In the genomic region with DNA sequence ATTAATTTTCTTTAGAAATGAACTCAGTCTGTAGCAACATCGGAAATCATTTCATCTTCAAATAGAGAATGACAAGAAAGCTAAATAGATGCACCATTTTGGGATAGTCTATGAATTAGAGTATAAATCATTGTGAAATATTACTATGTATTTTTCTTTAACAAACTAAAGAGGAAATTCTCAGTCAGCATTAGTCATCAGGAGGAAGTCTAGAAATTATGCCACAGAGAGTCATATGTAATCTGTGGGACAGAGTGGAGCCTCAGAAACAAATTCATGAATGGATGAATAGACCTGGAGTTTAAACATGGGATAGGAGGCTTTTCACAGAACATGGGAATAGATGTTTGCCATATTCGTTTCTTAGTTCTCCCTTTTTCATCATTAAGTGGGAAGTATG, we compare ENCODE assay signal across 24 mouse cellular contexts.
A peak's percentile ranks its signal among the peaks of the same experiment; 100 is the strongest.
DNase-seq lines count a peak whose midpoint lies in the region; ATAC-seq and TF ChIP-seq lines count a peak whose summit lies in the region.
"Had no signal": no experiment of that assay in that cellular context is flagged by ENCODE, and none has a peak within 500 bp of the region (broad histone marks: within the 10 kb centered on the region; RNA-seq: fewer than 3 reads in every experiment).

No protein-coding gene starts in this region.

- TF ChIP-seq EP300 in CH12.LX (IDR thresholded peaks at IDR 0.05; ENCODE audit: low read length): 0 out of 2 replicates have a peak, but pooled peaks have one; percentile 58
- TF ChIP-seq EP300 in stomach, postnatal 0 days (optimal IDR thresholded peaks at IDR 0.05): no peak

- H3K9ac ChIP-seq in kidney, postnatal 0 days (ENCODE audit: low read depth, low read length): no peak overlapping the region
- no peak overlapping the region for H3K9ac ChIP-seq in CH12.LX (ENCODE audit: insufficient read depth, low read depth)
- no peak overlapping the region for H3K9ac ChIP-seq in stomach, postnatal 0 days (ENCODE audit: low read length)
- H3K9ac ChIP-seq: embryonic facial prominence, embryonic 12.5 days; embryonic facial prominence, embryonic 15.5 days; forebrain, postnatal 0 days; hindbrain, embryonic 12.5 days; hindbrain, embryonic 15.5 days had no signal

- 69% methylated on average over 2 of the region's 2 CpGs for WGBS in kidney, postnatal 0 days
- WGBS in macrophage (ENCODE audit: missing documents): 49% methylated on average over 2 of the region's 2 CpGs
- WGBS in stomach, postnatal 0 days: 60% methylated on average over 2 of the region's 2 CpGs

- no peak for TF ChIP-seq RAD21 in CH12.LX (IDR thresholded peaks at IDR 0.05; ENCODE audit: low read depth, low read length)

- no peak overlapping the region for H3K4me3 ChIP-seq in kidney, postnatal 0 days (replicated peaks; ENCODE audit: low read depth, low read length)
- H3K4me3 ChIP-seq in CH12.LX (replicated peaks in 1 of 3; ENCODE audit: low read depth in 2 of 3, low read length in 2 of 3, poor library complexity in 1 of 3): no peak overlapping the region
- no peak overlapping the region for H3K4me3 ChIP-seq in macrophage (ENCODE audit: inconsistent target)
- H3K4me3 ChIP-seq in stomach, postnatal 0 days (ENCODE audit: low read depth, low read length): no peak overlapping the region
- H3K4me3 ChIP-seq: embryonic facial prominence, embryonic 12.5 days; embryonic facial prominence, embryonic 15.5 days; gastrocnemius, adult 2 months; heart, adult 2 months; hindbrain, embryonic 12.5 days; hindbrain, embryonic 15.5 days had no signal

- dilution Hi-C loops in CH12.LX (cut with MboI; ENCODE audit: extremely low pct_ligation_motif_present, extremely low pct_unique_long_range_greater_than_20kb, low sequenced_read_pairs): no loop called here

- H3K4me1 ChIP-seq in kidney, postnatal 0 days (replicated peaks; ENCODE audit: insufficient read depth, low read length): no peaks in the 10 kb centered on the region
- H3K4me1 ChIP-seq in CH12.LX (ENCODE audit: control insufficient read depth in 1 of 2, insufficient read depth in 2 of 2): peaks cover 0 to 26% of the 10 kb centered on the region in 2 experiments; a peak in 2 of 4 replicates
- H3K4me1 ChIP-seq in stomach, postnatal 0 days (replicated peaks; ENCODE audit: control insufficient read depth, insufficient read depth): no peaks in the 10 kb centered on the region
- H3K4me1 ChIP-seq: embryonic facial prominence, embryonic 12.5 days; embryonic facial prominence, embryonic 15.5 days; hindbrain, embryonic 12.5 days; hindbrain, embryonic 15.5 days had no signal

- no peaks in the 10 kb centered on the region for H3K27me3 ChIP-seq in kidney, postnatal 0 days (ENCODE audit: insufficient read depth, low read length)
- H3K27me3 ChIP-seq in CH12.LX (replicated peaks): no peaks in the 10 kb centered on the region
- H3K27me3 ChIP-seq in stomach, postnatal 0 days (ENCODE audit: control insufficient read depth, insufficient read depth, low read length): no peaks in the 10 kb centered on the region
- H3K27me3 ChIP-seq: embryonic facial prominence, embryonic 12.5 days; embryonic facial prominence, embryonic 15.5 days; hindbrain, embryonic 12.5 days; hindbrain, embryonic 15.5 days had no signal

- TF ChIP-seq CTCF in kidney, postnatal 0 days (IDR thresholded peaks at IDR 0.05; ENCODE audit: low read depth): no peak
- TF ChIP-seq CTCF in CH12.LX (conservative IDR thresholded peaks at IDR 0.05 in 1 of 2, IDR thresholded peaks at IDR 0.05 in 1 of 2; ENCODE audit: low read depth in 2 of 2, low read length in 2 of 2): no peak
- TF ChIP-seq CTCF in stomach, postnatal 0 days (IDR thresholded peaks at IDR 0.05; ENCODE audit: low read depth): no peak

- no peak for TF ChIP-seq POLR2A in CH12.LX (IDR thresholded peaks at IDR 0.05; ENCODE audit: low read depth, low read length)

- DNase-seq in kidney, postnatal 0 days (ENCODE audit: low spot score): peak; percentile 9
- DNase-seq in kidney, adult 18-20 months: no peak
- DNase-seq in CH12.LX (ENCODE audit: extremely low read depth): no peak
- DNase-seq in heart, adult 9 months (ENCODE audit: low spot score in 2 of 2): no peak
- DNase-seq in stomach, postnatal 0 days (ENCODE audit: low spot score): no peak
- no peak for DNase-seq in adrenal gland, postnatal 25 days
- DNase-seq in liver: no peak
- DNase-seq: adrenal gland, adult 8-10 months; adrenal gland, postnatal 36 days; cerebellum, adult 18-20 months; cerebellum, adult 9-11 months; cerebellum, postnatal 25 days; forebrain, postnatal 0 days; gastrocnemius, adult 2 months; gastrocnemius, postnatal 25 days; heart, adult 2 months had no signal

- in situ Hi-C loops in CH12.LX (cut with MboI; ENCODE audit: low pct_ligation_motif_present, low pct_unique_long_range_greater_than_20kb, low sequenced_read_pairs): no loop called here

- H3K4me2 ChIP-seq in kidney, postnatal 0 days (ENCODE audit: low read length): no peak overlapping the region
- no peak overlapping the region for H3K4me2 ChIP-seq in CH12.LX (ENCODE audit: insufficient read depth, low read depth, poor library complexity, severe bottlenecking)
- H3K4me2 ChIP-seq in stomach, postnatal 0 days (replicated peaks; ENCODE audit: low read depth): no peak overlapping the region
- H3K4me2 ChIP-seq: embryonic facial prominence, embryonic 12.5 days; embryonic facial prominence, embryonic 15.5 days; heart, embryonic 11.5 days; hindbrain, embryonic 12.5 days; hindbrain, embryonic 15.5 days had no signal

- H3K79me2 ChIP-seq in CH12.LX (replicated peaks; ENCODE audit: control insufficient read depth, extremely low read depth, insufficient read depth, poor library complexity, severe bottlenecking): no peaks in the 10 kb centered on the region
- H3K79me2 ChIP-seq in macrophage (ENCODE audit: inconsistent target): no peaks in the 10 kb centered on the region

- no peak for ATAC-seq in kidney, postnatal 0 days (replicated peaks; ENCODE audit: low FRiP score, low read depth)
- no peak for ATAC-seq in stomach, postnatal 0 days (ENCODE audit: low FRiP score, low TSS enrichment)
- ATAC-seq: activated CD4-positive, CD25-positive, alpha-beta regulatory T cell, adult 4 months; forebrain, embryonic 14.5 days; forebrain, postnatal 0 days had no signal

- no peaks in the 10 kb centered on the region for H3K36me3 ChIP-seq in kidney, postnatal 0 days (ENCODE audit: insufficient read depth, low read length)
- H3K36me3 ChIP-seq in CH12.LX (replicated peaks in 1 of 2; ENCODE audit: control insufficient read depth in 1 of 2, insufficient read depth in 1 of 2, low read length in 1 of 2) (no peaks in the 10 kb centered on the region), macrophage (ENCODE audit: inconsistent target) (no peaks in the 10 kb centered on the region)
- no peaks in the 10 kb centered on the region for H3K36me3 ChIP-seq in stomach, postnatal 0 days (ENCODE audit: control insufficient read depth, insufficient read depth, low read length)
- H3K36me3 ChIP-seq: embryonic facial prominence, embryonic 12.5 days; embryonic facial prominence, embryonic 15.5 days; hindbrain, embryonic 12.5 days; hindbrain, embryonic 15.5 days had no signal

- no peaks in the 10 kb centered on the region for H3K9me3 ChIP-seq in kidney, postnatal 0 days (replicated peaks; ENCODE audit: low read length)
- peaks cover 13% of the 10 kb centered on the region for H3K9me3 ChIP-seq in CH12.LX (replicated peaks; ENCODE audit: low read length)
- H3K9me3 ChIP-seq in stomach, postnatal 0 days (ENCODE audit: control insufficient read depth, low read length): no peaks in the 10 kb centered on the region
- H3K9me3 ChIP-seq: embryonic facial prominence, embryonic 12.5 days; embryonic facial prominence, embryonic 15.5 days; hindbrain, embryonic 12.5 days had no signal

- H3K27ac ChIP-seq in kidney, postnatal 0 days: no peak overlapping the region
- no peak overlapping the region for H3K27ac ChIP-seq in CH12.LX (ENCODE audit: insufficient read depth, low read depth)
- H3K27ac ChIP-seq in macrophage: peak overlapping the region; percentile 42
- H3K27ac ChIP-seq in stomach, postnatal 0 days (replicated peaks): no peak overlapping the region
- H3K27ac ChIP-seq: embryonic facial prominence, embryonic 12.5 days; embryonic facial prominence, embryonic 15.5 days; gastrocnemius, adult 2 months; heart, adult 2 months; hindbrain, embryonic 12.5 days; hindbrain, embryonic 15.5 days had no signal

TF ChIP-seq in CH12.LX, 34 proteins besides CTCF, POLR2A, EP300 and RAD21:
- TF ChIP-seq JUND (conservative IDR thresholded peaks at IDR 0.05; ENCODE audit: low read depth, low read length) (peak; percentile 44; the same call in 1 of the 2 replicates), MAX (IDR thresholded peaks at IDR 0.05; ENCODE audit: low read length) (no peak), ETS1 (conservative IDR thresholded peaks at IDR 0.05; ENCODE audit: low read depth, low read length) (0 out of 2 replicates have a peak, but pooled peaks have one; percentile 23), JUN (IDR thresholded peaks at IDR 0.05; ENCODE audit: insufficient read depth, low read depth, low read length) (peak; percentile 55)
